In genomic region chr16:18876442-18877308, GRCm38 (mm10) we compare ENCODE assay signal across 8 mouse cellular contexts. TPM values are rescaled to one million over a fixed set of nuclear protein-coding genes. Genes with fewer than 3 reads are reported as not detected.
A peak's percentile ranks its signal among the peaks of the same experiment; 100 is the strongest.
DNase-seq lines count a peak whose midpoint lies in the region; ATAC-seq lines count a peak whose summit lies in the region.

TSS of gene Mrpl40 (minus strand) at chr16:18876862.
TSS of gene Hira (plus strand) at chr16:18877037.

- ATAC-seq in inflammation-experienced regulatory T-cells, adult 6 months = peak; percentile 74
- peak; percentile 86 for ATAC-seq in megakaryocyte-erythroid progenitor cell, adult 5-6 weeks (replicated peaks; ENCODE audit: low FRiP score, low TSS enrichment, poor library complexity, severe bottlenecking)

- intact Hi-C loops in gastrocnemius, postnatal 14 days (cut with DNase I; ENCODE audit: low total_unique reads) = loop anchor here (10.0 kb wide), 1 partner anchor 1642 kb away; the partner anchor contains the start of gene Hic2
- intact Hi-C loops in left cerebral cortex, postnatal 10 days (cut with DNase I) = no loop called here

- peak; percentile 95 for DNase-seq in adipocyte (ENCODE audit: low spot score)
- peak; percentile 90 for DNase-seq in embryo, embryonic 10 days (ENCODE audit: low spot score)
- DNase-seq in gastrocnemius, postnatal 14 days = peak; percentile 96
- DNase-seq in left cerebral cortex, postnatal 10 days (ENCODE audit: extremely low spot score in 1 of 2, low spot score in 2 of 2) = peak; percentile 87 to 96
- peak; percentile 94 for DNase-seq in right cerebral cortex, postnatal 25 days
- DNase-seq in urinary bladder, postnatal 4 days (ENCODE audit: low spot score in 2 of 2) = peak; percentile 94 to 95

RNA-seq across cellular contexts. Expression of gene Mrpl40, which starts in this region (rescaled TPM):
- 10 to 100 TPM; 41.2 to 43.7 TPM for total RNA-seq in gastrocnemius, postnatal 14 days (2021)
- 100 to 1,000 TPM in 1 of 3 experiments, 10 to 100 TPM in 2; 83.3 to 106 (median 88.3) TPM for polyA plus RNA-seq in inflammation-experienced regulatory T-cells, adult 6 months (2017; shearing (Covaris generic))
- 10 to 100 TPM; 39.0 to 40.4 TPM for total RNA-seq in left cerebral cortex, postnatal 10 days (2021)
- total RNA-seq in megakaryocyte-erythroid progenitor cell, adult 5-6 weeks (2014; fragmentation: Nextera tagmentation) = 86.0 and 101 TPM in 2 replicates
- 110 and 137 TPM in 2 replicates for total RNA-seq in megakaryocyte-erythroid progenitor cell, adult 5-6 weeks (2017)

RNA-seq across cellular contexts. Expression of gene Hira, which starts in this region (rescaled TPM):
- 10 to 100 TPM; 20.4 to 25.3 TPM for total RNA-seq in gastrocnemius, postnatal 14 days (2021)
- 10 to 100 TPM in 2 of 3 experiments, 1 to 10 TPM in 1; 7.9 to 10.8 (median 10.4) TPM for polyA plus RNA-seq in inflammation-experienced regulatory T-cells, adult 6 months (2017; shearing (Covaris generic))
- 100 to 1,000 TPM in 1 of 2 experiments, 10 to 100 TPM in 1; 93.7 to 103 TPM for total RNA-seq in left cerebral cortex, postnatal 10 days (2021)
- total RNA-seq in megakaryocyte-erythroid progenitor cell, adult 5-6 weeks (2014; fragmentation: Nextera tagmentation) = 47.6 and 77.4 TPM in 2 replicates
- total RNA-seq in megakaryocyte-erythroid progenitor cell, adult 5-6 weeks (2017) = 47.7 and 71.4 TPM in 2 replicates

Comparison
In these comparisons a context has a peak if more than half of its experiments do, and no peak if none do; other contexts are left out.
1. Peak in every context shown above with its lines: DNase-seq and ATAC-seq.